Mouse (Mus musculus): ENCODE measurements around the gene Pik3ca.

GRCm38 (mm10) chr3:32399931-32400330 is 2.5 kb downstream of the Pik3ca start:
- TF ChIP-seq CHD2 (IDR thresholded peaks at IDR 0.05; ENCODE audit: low read depth, low read length): no peak
- no peak for TF ChIP-seq HCFC1 (IDR thresholded peaks at IDR 0.05; ENCODE audit: borderline replicate concordance, insufficient read depth, low read length)
- TF ChIP-seq ZC3H11A (IDR thresholded peaks at IDR 0.05; ENCODE audit: borderline replicate concordance, low read depth, low read length): no peak
- no peak for TF ChIP-seq ZNF384 (IDR thresholded peaks at IDR 0.05; ENCODE audit: low read depth, low read length)
- no peak for TF ChIP-seq MAFK (IDR thresholded peaks at IDR 0.05; ENCODE audit: insufficient read depth, low read depth, low read length)
